Mouse (Mus musculus) embryonic fibroblast, embryonic 13.5 days (primary cell): ENCODE results near the gene Smtn. TPM values are rescaled to one million over a fixed set of nuclear protein-coding genes. Genes with fewer than 3 reads are reported as not detected.

Experiments
- H3K27ac ChIP-seq: 2 replicates; pipeline ENCODE4 v1.5.1; 2012; ENCODE audit warnings: low read length, control low read depth, inconsistent platforms; ENCODE audit not compliant: insufficient read depth
- H3K4me1 ChIP-seq: 2 replicates; pipeline ENCODE4 v1.6.1; 2011; ENCODE audit warnings: low read length; ENCODE audit not compliant: control insufficient read depth, insufficient read depth
- H3K4me3 ChIP-seq: 2 replicates; pipeline ENCODE4 v1.5.1; 2011; ENCODE audit warnings: mild to moderate bottlenecking, control low read depth, low read length; ENCODE audit not compliant: insufficient read depth
- CTCF ChIP-seq: IDR thresholded peaks from 2 replicates; pipeline ENCODE4 v1.5.1; 2011; ENCODE audit warnings: mild to moderate bottlenecking, control low read depth, low read length, moderate library complexity, borderline replicate concordance; ENCODE audit not compliant: insufficient read depth
- POLR2A ChIP-seq: IDR thresholded peaks from 2 replicates; pipeline ENCODE4 v1.6.1; 2011; ENCODE audit warnings: low read depth, mild to moderate bottlenecking, control low read depth, low read length, moderate library complexity
- polyA plus RNA-seq: library from polyadenylated mRNA; stranded (reverse); fragments of >200 nt; gene quantifications from 2 replicates; pipeline ENCODE4 v1.2.4, GENCODE M21; 2011; ENCODE audit warnings: low read depth; ENCODE audit not compliant: missing spikeins, insufficient read length

The Smtn gene
- polyA plus RNA-seq, 1 experiment: 79.0 TPM

DNA sequence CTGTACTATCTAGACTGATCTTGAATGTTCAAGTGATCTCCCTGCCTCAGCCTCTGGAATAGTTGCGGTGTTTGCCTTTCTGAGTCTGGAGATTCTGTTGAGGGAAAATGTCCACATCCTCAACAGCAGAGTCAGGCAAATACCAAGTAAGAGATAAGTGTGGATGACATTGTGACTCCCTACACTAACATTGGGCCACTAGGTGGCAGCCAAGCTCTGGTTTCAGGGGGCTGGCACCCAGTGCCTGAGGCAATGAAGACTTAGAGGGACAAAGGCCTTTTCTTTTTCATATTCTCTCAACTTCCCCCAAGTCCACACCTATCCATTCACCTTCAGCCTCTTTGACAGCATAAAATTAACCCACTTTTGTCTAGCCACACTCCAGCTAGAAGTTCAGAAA is 67.9 kb downstream of the Smtn start:
- no peak overlapping the region for H3K4me3 ChIP-seq
- TF ChIP-seq POLR2A (no peak), CTCF (peak; percentile 75)
- H3K27ac ChIP-seq: no peak overlapping the region
- no peaks in the 10 kb centered on the region for H3K4me1 ChIP-seq

DNA sequence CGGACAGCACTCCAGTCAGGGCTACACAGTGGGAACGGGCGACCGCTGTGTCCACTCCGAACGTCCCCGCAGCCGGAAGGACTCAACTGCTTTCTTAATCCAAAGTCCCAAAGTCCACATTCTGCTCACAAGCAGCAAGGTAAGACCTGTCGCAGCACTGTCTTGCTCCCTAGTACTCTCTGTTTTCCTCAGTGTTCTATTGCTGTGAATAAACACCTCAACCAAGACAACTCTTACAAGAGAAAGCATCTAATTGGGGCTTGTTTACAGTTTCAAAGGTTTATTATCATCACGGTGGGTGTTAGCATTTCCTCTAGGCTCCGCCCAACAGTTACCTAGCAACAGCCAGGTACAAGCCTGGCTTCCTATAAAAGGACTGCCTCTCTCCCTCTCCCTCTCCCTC is 69.0 kb downstream of the Smtn start:
- Histone ChIP-seq H3K4me1 (no peaks in the 10 kb centered on the region), H3K27ac (no peak overlapping the region), H3K4me3 (no peak overlapping the region)
- no peak for TF ChIP-seq POLR2A
- no peak for TF ChIP-seq CTCF

Other genes starting within 250 kb of the Smtn start
- 21.1 and 22.8 TPM in 2 replicates for gene Pik3ip1, start 210.2 kb downstream of the Smtn start, polyA plus RNA-seq
- 58.3 and 68.6 TPM in 2 replicates for gene Limk2, start 131.4 kb downstream of the Smtn start, polyA plus RNA-seq
- gene Rnf185, start 88.2 kb downstream of the Smtn start, polyA plus RNA-seq: 27.3 and 30.9 TPM in 2 replicates
- gene Pla2g3, start 52.3 kb downstream of the Smtn start, polyA plus RNA-seq: 0.25 TPM in 1 of 2 replicates, not detected in the other
- not detected in 2 replicates for gene Inpp5j, start 35.8 kb downstream of the Smtn start, polyA plus RNA-seq
- 148 and 152 TPM in 2 replicates for gene Selenom, start 25.9 kb downstream of the Smtn start, polyA plus RNA-seq
- 61.9 and 72.0 TPM in 2 replicates for gene Morc2a, start 108.6 kb upstream of the Smtn start, polyA plus RNA-seq